Mouse (Mus musculus) lung, postnatal 0 days (tissue): ENCODE results near the gene Pigm.

Experiments used
- CTCF ChIP-seq: IDR thresholded peaks from 2 replicates; pipeline ENCODE4 v1.5.1; 2016; ENCODE audit warnings: antibody characterized with exemption, mild to moderate bottlenecking
- EP300 ChIP-seq: IDR thresholded peaks from 2 replicates; pipeline ENCODE4 v1.6.1; 2016; ENCODE audit warnings: antibody characterized with exemption, mild to moderate bottlenecking, control low read depth

DNA sequence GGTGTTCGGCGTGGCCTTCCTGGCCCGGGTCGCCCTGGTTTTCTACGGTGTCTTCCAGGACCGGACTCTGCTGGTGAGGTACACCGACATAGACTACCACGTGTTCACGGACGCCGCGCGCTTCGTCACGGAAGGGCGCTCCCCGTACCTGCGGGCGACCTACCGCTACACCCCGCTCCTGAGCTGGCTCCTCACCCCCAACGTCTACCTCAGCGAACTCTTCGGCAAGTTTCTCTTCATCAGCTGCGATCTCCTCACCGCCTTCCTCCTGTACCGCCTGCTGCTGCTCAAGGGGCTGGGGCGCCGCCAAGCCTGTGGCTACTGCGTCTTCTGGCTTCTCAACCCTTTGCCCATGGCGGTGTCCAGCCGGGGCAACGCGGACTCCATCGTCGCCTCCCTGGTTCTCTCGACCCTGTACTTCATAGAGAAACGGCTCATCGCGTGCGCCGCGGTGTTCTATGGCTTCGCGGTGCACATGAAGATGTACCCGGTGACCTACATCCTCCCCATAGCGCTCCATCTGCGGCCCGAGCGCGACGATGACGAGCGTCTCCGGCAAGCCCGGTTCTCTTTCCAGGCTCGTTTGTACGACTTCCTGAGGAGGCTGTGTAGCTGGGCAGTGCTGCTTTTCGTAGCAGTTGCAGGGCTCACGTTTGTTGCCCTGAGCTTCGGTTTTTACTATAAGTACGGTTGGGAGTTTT lies 562 bp downstream of the Pigm start:
- no peak for TF ChIP-seq CTCF
- TF ChIP-seq EP300, result no peak
